Mouse (Mus musculus) kidney, adult 2 months (tissue): ENCODE results near the gene Gm49361. TPM values are rescaled to one million over a fixed set of nuclear protein-coding genes. Genes with fewer than 3 reads are reported as not detected.
"Not testable (repeated sequence)": the region's sequence is repeated elsewhere in the genome, so short reads cannot be mapped to it uniquely, and the experiment has no call there.

ENCODE experiments used
- DNase-seq: peaks from one replicate; pipeline ENCODE4 v3.0.0; 2021
- H3K27ac ChIP-seq: fragments of 200-500 bp; 2 replicates; pipeline ENCODE4 v1.5.1; 2012; ENCODE audit warnings: low read depth, low read length, control low read depth, inconsistent platforms; ENCODE audit not compliant: insufficient read depth
- H3K27me3 ChIP-seq: fragments of 200-500 bp; replicated peaks from 2 replicates; pipeline ENCODE4 v1.6.1; 2012; ENCODE audit warnings: mild to moderate bottlenecking, moderate library complexity, low read length, inconsistent platforms; ENCODE audit not compliant: control insufficient read depth, insufficient read depth
- H3K36me3 ChIP-seq: fragments of 200-500 bp; 2 replicates; pipeline ENCODE4 v1.6.1; 2012; ENCODE audit warnings: mild to moderate bottlenecking, moderate library complexity, low read length, inconsistent platforms; ENCODE audit not compliant: control insufficient read depth, insufficient read depth
- H3K4me1 ChIP-seq: fragments of 200-500 bp; 2 replicates; pipeline ENCODE4 v1.6.1; 2011; ENCODE audit warnings: low read length; ENCODE audit not compliant: control insufficient read depth, insufficient read depth
- H3K4me3 ChIP-seq: fragments of 200-500 bp; 2 replicates; pipeline ENCODE4 v1.5.1; 2011; ENCODE audit warnings: mild to moderate bottlenecking, low read depth, low read length, control low read depth; ENCODE audit not compliant: insufficient read depth
- CTCF ChIP-seq: fragments of 200-500 bp; conservative IDR thresholded peaks from 2 replicates; pipeline ENCODE4 v1.5.1; 2011; ENCODE audit warnings: low read depth, mild to moderate bottlenecking, control low read depth, low read length, moderate library complexity, mixed read lengths; ENCODE audit not compliant: insufficient read depth, insufficient read length
- POLR2A ChIP-seq: fragments of 200-500 bp; IDR thresholded peaks from one replicate; pipeline ENCODE4 v1.6.1; 2011; ENCODE audit warnings: low read depth, low read length, control low read depth
- WGBS: fragments of 180-500 bp; shearing (Covaris S2); methylation state at CpG from one replicate; pipeline ENCODE4 v1.1.7; 2018; 5-methylcytosine and 5-hydroxymethylcytosine counted together
- polyA plus RNA-seq: library from polyadenylated mRNA; depleted of rRNA; stranded (reverse); fragments of >200 nt; gene quantifications from 2 replicates; pipeline ENCODE4 v1.2.3, GENCODE M21; 2012

The Gm49361 gene
- polyA plus RNA-seq, 1 experiment = not detected

DNA sequence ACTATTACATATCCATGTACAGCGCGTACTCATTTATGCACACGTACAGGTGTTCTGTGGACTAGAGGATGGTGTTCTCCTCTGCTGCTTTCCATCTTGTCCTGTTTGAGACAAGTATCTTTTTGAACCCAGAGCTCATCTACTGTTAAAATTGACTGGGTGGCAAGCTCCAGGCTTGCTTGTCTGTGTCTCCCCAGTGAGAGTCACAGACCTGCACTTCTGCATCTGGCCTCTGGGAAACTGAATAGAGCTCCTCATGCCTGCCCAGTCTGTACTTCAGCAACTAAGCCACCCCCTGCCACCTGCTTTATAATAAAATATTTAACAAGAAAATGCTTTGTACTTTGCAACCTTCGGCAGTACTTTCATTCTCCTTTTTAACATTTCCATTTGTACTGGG lies 87.6 kb downstream of the Gm49361 start:
- H3K4me3 ChIP-seq = no peak overlapping the region
- no peak overlapping the region for H3K27ac ChIP-seq
- WGBS = 93% methylated on average over 4 of the region's 4 CpGs
- DNase-seq = no peak
- no peaks in the 10 kb centered on the region for H3K36me3 ChIP-seq
- no peaks in the 10 kb centered on the region for H3K4me1 ChIP-seq
- no peaks in the 10 kb centered on the region for H3K27me3 ChIP-seq
- no peak for TF ChIP-seq POLR2A
- TF ChIP-seq CTCF = 0 out of 2 replicates have a peak, but pooled peaks have one; percentile 12

DNA sequence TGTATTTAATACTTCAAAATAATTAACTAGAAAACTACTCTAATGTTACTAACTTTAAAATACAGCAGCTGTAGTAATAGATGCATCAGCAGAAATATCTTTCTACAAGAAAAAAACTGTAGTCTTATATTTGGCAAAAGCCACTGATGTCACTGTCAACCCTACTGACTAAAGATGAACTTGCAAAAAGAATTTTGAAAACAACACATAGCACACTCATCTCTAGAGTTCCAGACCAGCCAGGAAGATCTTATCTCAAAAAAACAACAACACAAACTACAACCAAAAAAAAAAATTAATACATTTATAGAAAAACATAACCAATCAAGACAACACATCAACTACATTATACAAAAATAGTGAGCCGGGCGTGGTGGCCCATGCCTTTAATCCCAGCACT lies 88.4 kb downstream of the Gm49361 start:
- no peak for DNase-seq

DNA sequence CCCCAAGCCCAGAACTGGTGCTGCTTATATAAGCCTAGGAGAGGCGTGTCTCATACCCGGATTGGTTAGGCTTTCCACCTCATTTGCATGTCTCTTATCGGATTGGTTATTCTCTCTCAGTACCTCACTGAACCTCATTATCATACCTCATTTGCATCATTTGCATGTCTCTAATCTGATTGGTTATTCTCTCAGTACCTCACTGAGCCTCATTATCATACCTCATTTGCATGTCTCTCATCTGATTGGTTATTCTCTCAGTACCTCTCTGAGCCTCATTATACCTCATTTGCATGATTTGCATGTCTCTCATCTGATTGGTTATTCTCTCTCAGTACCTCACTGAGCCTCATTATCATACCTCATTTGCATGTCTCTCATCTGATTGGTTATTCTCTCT lies 89.4 kb downstream of the Gm49361 start:
- H3K4me1 ChIP-seq, H3K27me3 ChIP-seq, H3K4me3 ChIP-seq, H3K36me3 ChIP-seq, DNase-seq, H3K27ac ChIP-seq: not testable (repeated sequence)
- 95% methylated on average over 3 of the region's 3 CpGs for WGBS

More for the DNA sequence above, 88.4 kb downstream of the Gm49361 start:
- no peak overlapping the region for H3K4me3 ChIP-seq
- TF ChIP-seq CTCF (no peak), POLR2A (no peak)
- no peaks in the 10 kb centered on the region for H3K4me1 ChIP-seq
- H3K27me3 ChIP-seq = no peaks in the 10 kb centered on the region
- H3K27ac ChIP-seq = no peak overlapping the region
- 95% methylated on average over 2 of the region's 2 CpGs for WGBS
- no peaks in the 10 kb centered on the region for H3K36me3 ChIP-seq

DNA sequence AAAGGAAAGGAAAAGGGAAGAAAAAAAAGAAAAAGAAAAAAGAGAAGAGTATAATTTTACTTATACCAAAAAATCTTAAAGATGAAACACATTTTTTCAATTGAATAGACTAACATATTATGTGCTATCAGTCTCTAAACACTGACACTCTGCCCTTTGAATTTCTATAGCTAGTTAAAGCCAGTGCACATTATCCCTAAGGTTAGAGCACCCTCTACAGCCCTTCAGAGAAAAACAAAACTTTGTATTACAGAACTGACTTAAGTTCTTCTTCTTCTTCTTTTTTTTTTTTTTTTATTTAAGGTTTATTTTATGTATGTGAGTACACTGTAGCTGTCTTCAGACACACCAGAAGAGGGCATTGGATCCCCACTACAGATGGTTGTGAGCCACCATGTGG lies 96.4 kb downstream of the Gm49361 start:
- TF ChIP-seq CTCF = no peak
- Histone ChIP-seq H3K4me1 (no peaks in the 10 kb centered on the region), H3K27me3 (no peaks in the 10 kb centered on the region), H3K4me3 (no peak overlapping the region), H3K36me3 (no peaks in the 10 kb centered on the region), H3K27ac (no peak overlapping the region)
- DNase-seq = no peak

DNA sequence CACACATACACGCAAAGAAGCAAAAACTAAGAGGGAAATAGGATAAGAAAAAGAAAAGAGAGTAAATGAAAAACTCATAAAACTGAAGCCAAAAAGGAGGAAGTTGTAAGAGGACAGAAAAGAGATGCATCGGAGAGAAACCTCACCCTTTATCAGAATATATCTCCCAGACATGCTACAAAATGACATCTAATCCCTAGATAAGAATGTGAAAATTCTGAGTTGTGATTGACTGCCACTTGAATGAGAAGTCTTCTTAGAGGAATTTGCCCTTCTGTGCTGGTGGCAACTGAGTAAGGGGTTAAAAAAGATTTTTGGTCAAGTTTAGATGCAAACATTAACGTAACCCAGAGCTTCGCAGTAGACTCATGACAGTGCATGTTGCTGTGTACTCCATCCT lies 99.7 kb downstream of the Gm49361 start:
- H3K27me3 ChIP-seq = no peaks in the 10 kb centered on the region
- DNase-seq = no peak
- WGBS = 80% methylated on average over 4 of the region's 4 CpGs
- no peak overlapping the region for H3K4me3 ChIP-seq
- peaks cover 1% of the 10 kb centered on the region; the same call in 1 of the 2 replicates for H3K36me3 ChIP-seq
- no peaks in the 10 kb centered on the region for H3K4me1 ChIP-seq
- TF ChIP-seq POLR2A (no peak), CTCF (no peak)
- H3K27ac ChIP-seq = no peak overlapping the region

DNA sequence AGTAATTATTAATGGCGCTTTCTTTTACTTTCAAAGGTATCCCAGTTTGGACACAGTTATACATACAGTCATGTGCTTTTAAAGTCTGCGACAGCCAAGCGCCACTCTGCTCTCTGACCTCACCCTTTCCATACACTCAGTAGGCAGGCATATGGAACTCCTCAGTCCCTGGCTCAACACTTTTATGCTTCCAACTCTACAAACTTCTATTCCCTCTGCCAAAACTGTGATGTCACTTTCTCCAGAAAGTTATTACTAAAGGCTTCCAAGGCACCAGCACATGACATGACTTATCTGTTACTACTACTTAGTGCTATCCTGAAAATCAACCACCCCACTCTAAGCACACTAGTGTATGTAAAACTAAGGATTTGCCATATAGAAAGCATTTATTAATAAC lies 106.8 kb downstream of the Gm49361 start:
- Histone ChIP-seq H3K27ac (no peak overlapping the region), H3K27me3 (no peaks in the 10 kb centered on the region), H3K4me1 (no peaks in the 10 kb centered on the region), H3K4me3 (no peak overlapping the region), H3K36me3 (peaks cover 1% of the 10 kb centered on the region; the same call in 1 of the 2 replicates)
- TF ChIP-seq POLR2A = no peak
- TF ChIP-seq CTCF = no peak
- DNase-seq = no peak
- WGBS = 92% methylated on average over 3 of the region's 3 CpGs

DNA sequence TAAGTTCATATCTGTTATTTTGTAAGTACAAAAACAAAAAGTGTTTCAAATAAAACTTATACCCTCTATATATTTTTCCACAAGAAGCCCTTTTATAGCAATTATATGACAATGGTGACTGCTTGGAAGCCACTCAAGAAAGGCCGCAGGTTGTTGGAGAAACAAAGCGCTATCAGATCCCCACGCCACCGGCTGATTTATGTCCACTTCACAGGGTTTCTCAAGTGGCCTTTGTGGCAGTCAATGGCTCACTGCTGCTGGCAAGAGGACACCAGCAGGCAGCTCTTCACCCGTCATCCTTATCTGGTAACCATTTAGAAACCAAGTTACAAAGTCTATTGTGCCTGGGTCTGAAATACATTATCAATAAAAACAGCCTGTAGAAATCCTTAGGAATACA lies 111.8 kb downstream of the Gm49361 start:
- WGBS = 75% methylated on average over 5 of the region's 5 CpGs
- no peak for DNase-seq
- TF ChIP-seq CTCF = no peak
- TF ChIP-seq POLR2A = no peak

DNA sequence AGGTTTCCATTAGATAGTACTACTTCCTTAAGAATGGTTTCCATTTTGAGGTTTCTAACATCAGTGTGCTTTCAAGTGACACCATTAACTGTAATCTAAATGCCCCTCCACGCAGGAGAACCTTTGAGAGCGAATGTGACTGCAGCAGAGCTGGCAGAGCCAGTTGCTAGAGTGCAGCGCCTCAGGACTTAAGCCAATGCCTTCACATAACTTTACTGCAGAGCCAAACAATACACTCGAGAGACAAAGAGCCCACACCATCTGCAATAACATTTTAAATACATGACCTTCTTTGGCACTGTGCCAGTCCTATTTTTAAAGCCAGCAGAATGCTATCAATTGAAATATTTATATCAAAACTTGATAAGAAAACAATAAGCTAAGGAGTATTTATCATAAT lies 116.3 kb downstream of the Gm49361 start:
- H3K27ac ChIP-seq = no peak overlapping the region
- no peak for DNase-seq
- H3K36me3 ChIP-seq = peaks cover 2% of the 10 kb centered on the region; the same call in 1 of the 2 replicates
- no peak overlapping the region for H3K4me3 ChIP-seq
- no peaks in the 10 kb centered on the region for H3K27me3 ChIP-seq
- TF ChIP-seq CTCF (no peak), POLR2A (no peak)
- no peaks in the 10 kb centered on the region for H3K4me1 ChIP-seq
- 67% methylated on average over 4 of the region's 4 CpGs for WGBS

More for the DNA sequence above, 111.8 kb downstream of the Gm49361 start:
- Histone ChIP-seq H3K27me3 (no peaks in the 10 kb centered on the region), H3K27ac (no peak overlapping the region), H3K4me1 (no peaks in the 10 kb centered on the region), H3K36me3 (no peaks in the 10 kb centered on the region), H3K4me3 (no peak overlapping the region)
